Mouse (Mus musculus) megakaryocyte-erythroid progenitor cell, adult 5-6 weeks (primary cell): ENCODE results near the gene Fsd2. TPM values are rescaled to one million over a fixed set of nuclear protein-coding genes. Genes with fewer than 3 reads are reported as not detected.

ENCODE experiments used
- ATAC-seq: replicated peaks from 2 replicates; pipeline ENCODE4 v1.8.0; 2016; ENCODE audit warnings: mild to moderate bottlenecking, inconsistent platforms; ENCODE audit not compliant: severe bottlenecking, poor library complexity, low FRiP score, low TSS enrichment
- total RNA-seq, 2 experiments: library from RNA; stranded (forward) in 1 of 2; stranded (reverse) in 1 of 2; fragments of 200-1000, 215-1000 nt in 1 of 2; fragments of >200 nt in 1 of 2; fragmentation: Nextera tagmentation in 1 of 2; gene quantifications; 2 replicates each; pipeline ENCODE4 v1.2.3; 2014 to 2017

Fsd2 gene
- total RNA-seq (2014; fragmentation: Nextera tagmentation) (not detected in 2 replicates), total RNA-seq (2017) (0.19 TPM in 1 of 2 replicates, not detected in the other)

DNA sequence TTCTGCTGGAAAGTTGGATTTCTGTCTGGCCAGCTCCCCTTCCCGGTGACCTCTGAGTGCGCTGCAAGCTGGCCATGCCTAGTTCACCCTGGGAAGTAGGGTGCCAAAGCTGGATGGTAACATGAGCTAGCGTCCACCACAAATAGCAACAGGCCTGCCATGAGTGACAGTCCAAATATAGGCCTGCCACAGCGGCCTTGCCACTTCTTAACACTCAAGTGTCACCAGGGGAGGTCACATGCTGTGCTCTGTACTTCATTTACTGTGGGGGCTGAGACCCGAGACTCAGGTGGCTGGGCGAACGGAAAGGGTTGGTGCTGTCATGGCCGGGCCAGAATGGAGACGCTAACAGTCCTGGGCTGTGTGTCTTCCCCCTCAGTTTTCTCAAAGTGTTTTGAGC, at the start of gene Fsd2:
Gene Fsd2, minus strand, starts transcription at position 53 of the 400 bp plus-strand sequence.
- no peak for ATAC-seq

DNA sequence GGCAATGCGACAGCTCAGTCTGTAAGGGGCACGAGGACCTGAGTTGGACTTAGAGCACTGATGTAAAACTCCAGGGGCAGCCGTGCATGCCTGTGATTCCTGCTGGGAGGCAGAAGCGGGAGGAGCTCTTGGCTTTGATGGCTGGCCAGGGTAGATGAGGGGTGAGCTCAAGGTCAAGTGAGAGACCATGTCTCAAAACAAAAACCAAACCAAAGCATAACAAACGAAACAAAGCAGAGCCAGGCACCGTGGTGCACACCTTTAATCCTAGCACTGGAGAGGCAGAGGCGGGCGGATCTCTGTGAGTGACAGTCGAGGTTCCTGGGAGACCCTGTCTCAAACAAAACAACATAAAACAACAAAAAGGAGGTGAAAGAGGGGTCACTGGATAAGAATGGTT, 48.3 kb upstream of the Fsd2 start:
- ATAC-seq = no peak

DNA sequence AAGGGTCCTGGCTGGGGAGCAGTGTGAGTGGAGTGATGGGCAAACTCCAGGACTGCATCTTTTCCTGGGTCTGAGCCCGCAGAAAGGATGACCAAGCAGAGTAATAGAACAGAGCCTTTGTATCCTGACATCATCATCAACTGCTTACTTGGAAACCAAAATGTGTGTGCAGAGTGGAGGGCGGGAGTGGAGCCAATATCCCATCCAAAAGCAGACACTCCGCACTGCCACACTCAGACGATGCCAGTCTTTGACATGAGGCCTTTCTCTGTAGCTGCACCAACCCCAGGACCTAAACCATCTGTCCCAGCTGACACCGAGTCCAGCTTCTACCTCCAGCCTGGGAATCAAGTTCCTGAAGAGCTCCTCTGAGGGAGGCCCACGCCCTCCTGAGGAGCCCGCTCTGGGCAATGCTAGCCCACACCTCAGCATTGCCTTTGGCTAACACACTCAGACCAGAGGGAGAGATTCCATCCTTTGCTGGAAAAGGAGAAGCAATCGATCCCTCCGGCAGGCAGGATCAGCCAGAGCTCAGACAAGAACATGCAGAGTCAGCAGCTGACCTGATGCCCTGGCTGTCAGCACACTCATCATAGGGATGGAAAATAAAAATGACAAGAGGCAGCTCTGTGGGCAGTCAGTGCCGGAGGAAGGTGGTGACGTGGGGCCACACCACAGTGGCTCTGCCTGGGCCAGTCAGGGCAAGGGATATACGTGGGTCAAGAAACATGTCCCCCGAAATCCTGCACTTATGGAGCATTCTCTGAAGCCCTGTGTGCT, 46.3 kb upstream of the Fsd2 start:
- no peak for ATAC-seq

DNA sequence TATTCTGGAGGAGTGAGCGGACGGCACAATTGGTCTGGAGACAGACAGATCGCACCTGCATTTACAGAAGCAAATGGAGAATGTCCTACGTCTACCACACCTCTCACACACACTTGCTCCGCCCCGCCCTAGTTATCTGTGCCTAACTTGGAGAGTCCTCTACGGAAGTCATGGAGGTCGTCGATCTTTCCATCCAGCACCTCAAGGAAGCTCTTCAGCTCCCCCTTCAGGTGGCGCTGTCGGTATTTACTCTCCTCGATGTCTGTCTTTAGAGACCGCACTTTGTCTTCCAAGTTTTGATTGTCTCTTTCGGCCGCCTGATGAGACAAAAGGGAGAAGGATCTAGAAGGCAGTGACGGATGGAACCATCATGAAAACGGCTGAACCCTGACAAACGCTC, 43.4 kb upstream of the Fsd2 start:
- peak; percentile 69 for ATAC-seq

DNA sequence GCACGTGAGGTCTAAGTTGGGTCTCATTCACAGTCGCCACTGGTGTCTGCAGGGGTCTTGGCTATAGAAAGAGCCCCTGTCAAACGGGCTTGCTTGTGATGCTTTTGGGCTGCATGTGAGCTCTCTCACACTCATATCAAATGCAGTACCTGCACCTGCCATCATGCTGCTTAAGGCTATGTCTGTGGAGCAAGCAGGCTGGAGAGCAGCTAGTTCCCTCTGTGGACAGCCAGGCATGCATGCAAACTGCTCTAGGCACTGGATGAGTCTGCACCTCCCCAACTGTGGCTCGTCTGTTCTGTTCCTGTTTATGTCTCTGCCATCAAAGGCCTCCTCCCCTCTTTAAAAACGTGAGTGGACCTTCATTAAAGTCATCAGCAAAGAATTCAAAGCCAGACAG, 39.7 kb upstream of the Fsd2 start:
- 0 out of 2 replicates have a peak, but pooled peaks have one; percentile 34 for ATAC-seq

DNA sequence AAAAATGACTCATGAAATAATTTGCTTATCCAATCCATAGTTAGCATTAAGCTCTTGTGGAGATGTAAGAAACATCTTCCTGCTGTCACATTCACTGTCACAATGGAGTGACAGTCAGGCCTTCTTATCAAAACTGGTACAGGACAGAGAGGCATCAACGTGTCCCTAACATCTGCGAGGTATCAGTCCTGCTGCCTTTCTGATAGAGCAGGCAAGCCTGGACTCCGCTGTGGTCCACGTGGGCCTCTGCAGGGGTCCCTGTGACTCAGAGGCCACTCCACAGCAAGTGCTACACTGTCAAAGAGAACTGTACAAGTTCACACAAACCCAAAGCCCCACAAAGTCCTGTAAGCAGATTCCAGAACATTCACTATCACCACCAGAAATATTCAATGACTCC, 38.7 kb upstream of the Fsd2 start:
- peak; percentile 89 for ATAC-seq

DNA sequence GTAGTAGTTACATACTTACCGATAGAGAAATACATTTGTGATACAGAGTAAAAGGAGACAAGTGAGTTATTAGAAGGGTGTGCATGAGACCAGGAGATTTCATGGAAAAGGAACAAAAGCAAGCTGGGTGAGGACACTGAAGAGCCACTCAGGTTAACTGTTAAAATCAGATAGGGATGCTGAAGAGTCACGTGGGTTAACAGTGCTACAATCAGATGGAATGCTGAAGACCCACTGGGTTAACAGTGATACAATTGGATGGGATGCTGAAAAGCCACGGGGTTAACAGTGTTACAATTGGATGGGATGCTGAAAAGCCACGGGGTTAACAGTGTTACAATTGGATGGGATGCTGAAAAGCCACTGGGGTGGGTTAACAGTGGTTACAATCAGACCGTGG, 38.2 kb upstream of the Fsd2 start:
- ATAC-seq = no peak

DNA sequence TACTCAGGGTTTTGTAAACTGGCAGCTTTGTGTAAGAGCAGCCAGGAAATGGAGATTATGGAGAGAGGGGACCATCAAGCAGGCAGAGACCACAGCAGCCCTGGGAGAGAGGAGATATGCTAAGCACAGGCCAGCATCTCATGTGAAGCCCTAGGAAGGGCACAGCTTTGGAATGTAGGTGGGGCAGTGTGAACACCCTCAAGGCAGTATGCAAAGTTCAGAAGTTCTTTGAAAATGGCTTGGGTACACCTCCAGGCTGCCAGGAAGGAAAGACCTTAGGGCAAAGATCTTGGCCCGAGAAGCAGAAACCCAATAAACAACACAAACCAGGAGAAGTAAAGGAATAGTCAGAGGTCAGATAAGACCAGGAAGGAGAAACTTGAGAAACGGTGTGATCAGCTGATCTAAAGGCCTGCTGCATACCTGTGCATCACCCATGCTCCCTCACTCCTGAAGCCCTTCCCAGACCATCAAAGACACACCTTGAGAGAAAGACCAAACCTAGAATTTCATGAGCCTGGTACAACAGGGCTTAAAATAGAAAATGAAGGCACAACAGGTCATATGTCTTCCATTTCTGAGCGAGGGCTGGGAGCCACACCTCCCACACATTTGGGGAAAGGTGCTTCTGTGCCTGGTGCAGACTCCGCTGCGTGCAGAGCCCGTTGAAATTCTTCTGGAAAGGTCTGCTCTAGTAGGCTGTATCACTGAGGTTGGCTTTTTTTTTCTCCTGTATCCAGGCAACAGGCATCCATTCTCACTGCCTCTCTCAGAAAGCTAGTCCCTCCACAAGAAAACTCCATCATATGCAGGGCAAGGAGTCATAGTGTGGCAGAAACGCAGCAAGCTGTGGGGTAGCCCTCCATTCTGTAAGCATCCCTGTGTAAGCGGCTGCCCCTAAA, 32.9 kb upstream of the Fsd2 start:
- no peak for ATAC-seq

DNA sequence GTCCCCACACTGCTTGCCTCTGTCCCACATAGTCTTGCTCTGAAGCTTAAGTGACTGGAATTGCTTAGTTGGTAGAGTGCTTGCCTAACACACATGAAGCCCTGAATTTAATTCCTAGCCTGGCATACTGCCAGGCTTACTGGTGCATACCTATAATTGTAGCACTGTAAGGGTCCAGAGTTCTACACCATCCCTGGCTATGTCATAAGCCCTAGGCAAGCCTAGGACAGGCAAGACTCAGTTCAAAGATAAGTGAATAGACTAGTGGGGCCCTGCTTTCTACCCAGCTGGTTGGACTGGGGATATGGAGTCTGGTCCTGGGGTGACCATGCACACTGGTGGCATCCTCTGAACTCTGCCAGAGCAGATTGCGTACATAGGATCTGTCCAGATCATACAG, 30.9 kb upstream of the Fsd2 start:
- no peak for ATAC-seq

DNA sequence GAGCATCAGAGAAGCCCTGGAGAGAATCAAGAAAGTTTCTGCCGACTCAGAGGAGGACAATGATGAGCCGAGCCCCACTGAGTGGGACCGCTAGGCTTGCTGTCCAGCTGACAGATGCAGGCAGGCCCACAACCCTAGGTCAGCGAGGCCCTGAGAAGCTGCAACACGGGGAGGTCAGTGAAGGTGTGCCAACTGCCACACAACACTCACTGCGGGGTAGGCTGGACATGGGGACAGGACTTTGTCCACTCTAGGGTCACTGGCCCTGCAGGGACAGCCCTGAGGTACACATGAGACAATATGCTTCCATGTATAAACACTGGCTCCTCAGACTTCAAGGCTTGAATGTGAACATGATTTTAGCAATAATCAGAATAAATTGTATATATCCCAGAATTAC, 29.3 kb upstream of the Fsd2 start:
- ATAC-seq = no peak

DNA sequence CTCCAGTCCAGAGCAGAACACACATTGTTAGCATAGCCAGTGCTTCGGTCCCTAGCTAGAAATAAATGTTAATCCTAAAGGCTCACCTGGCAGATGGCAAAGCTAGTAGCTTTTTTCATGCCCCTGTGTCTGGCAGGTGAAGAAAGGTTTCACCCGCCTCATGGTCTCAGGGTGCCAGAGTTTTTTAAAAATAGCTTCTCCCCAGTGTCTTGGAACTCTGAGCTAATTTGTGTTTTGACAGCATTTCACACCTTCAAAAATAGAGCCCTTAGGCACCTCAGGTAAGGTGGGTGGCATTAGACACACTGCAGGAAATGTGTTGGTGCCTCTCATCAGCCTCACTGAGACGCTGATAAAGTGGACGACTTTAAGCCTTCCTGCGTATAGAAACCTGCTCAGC, 28.3 kb upstream of the Fsd2 start:
- no peak for ATAC-seq

DNA sequence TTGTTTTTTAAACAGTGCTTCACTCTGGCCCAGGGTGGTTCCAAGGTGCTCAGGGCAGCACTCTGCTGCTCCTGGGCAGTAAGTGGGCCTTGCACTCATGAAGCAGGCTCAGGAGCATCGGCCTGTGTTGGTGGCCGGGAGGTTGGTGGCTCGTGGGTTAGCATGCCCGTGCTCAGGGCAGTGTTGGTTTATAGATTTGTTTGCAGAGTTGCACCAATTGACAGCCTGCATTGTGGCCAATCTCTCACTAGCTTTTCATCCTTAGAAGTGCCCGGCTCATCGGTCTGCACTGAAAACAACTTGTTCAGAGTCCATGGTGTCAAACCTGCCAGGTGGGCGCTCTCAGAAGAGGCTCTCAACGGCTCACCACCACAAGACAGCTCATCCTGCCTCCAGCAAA, 26.6 kb upstream of the Fsd2 start:
- no peak for ATAC-seq

DNA sequence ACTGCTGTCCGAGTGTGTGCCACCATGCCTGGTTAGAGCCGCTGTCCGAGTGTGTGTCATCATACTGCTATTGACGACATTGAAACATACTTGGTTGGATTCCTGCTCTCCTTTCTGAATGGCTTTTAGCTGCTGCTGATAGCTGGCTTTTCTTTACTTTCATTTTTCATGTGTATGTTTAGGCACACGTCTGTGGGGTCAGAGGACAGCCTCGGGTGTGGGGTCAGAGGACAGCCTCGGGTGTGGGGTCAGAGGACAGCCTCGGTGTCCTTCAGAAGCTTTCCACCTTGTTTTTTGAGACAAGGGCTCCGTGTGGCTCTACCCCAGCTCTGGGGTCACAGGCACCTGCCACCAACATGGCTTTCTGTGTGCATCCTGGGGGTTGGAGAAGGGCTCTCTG, 25.9 kb upstream of the Fsd2 start:
- no peak for ATAC-seq

DNA sequence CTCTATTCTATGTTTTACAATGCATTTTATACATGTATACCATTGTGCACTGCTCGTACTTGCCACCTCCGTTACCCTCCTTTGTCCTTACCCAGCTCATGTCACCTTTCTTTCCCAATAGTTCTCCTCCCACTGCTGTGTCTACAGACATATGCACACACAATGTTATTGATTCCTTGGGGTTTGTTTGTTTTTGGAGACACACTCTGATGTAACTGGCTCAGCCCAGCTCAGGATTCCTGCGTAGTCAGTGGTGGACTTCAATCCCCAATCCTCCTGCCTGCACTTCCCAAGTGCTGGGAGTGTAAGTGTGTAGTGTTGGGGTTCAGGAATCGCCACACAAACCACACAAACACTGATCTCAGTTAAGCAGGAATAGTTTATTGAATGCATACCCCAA, 20.5 kb upstream of the Fsd2 start:
- ATAC-seq = no peak

DNA sequence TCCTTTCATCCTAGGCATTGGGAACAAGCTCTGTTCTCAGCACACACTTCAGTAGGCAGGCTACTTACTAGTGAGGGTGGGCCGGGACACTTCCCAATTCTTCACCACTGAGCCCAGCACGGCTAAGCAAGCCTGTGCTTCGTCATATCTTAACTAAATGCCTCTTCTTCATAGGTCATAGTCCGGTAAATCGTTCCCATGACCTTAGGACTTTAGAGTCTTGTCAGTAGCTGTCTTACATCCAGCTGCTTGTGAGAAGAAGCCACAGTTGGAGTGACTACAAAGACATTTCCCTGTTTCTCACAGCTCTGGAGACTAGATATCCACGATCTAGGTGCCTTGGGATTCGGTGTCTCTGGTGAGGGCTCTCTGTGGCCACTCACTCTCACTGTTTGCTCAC, 18.6 kb upstream of the Fsd2 start:
- no peak for ATAC-seq

DNA sequence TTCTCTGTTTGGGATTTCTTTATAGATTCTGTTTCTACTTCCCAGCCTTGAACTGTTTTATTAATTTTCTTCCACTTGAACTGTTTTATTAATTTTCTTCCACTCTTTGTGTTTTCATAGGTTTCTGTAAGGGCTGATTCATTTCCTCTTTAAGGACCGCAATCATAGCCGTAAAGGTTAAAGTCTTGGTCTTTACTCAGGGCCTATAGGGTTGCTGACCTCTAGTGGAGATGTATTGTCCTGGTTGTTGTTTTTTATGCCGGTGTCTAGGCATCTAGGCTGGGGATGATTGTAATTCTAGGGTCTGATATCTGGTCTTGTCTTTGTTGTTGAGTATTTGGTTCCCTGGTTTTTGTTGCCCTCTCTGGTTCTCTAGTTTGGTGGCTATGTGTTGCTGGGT, 16.8 kb upstream of the Fsd2 start:
- ATAC-seq = no peak

DNA sequence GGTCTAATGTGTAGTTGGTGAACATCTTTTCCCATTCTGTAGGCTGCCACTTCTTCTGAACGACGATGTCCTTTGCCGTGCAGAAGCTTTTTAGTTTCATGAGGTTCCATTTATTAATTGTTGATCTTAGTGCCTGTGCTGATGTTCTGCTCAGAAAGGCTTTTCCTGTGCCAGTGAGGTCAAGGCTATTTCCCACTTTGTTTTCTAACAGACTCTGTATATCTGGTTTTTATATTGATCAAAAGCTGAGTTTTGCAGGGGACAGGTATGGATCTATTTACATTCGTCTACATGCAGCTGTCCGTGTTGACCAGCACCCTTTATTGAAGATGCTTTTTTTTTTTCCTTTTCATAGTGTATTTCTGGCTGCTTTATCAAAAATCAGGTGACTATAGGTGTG, 12.6 kb upstream of the Fsd2 start:
- no peak for ATAC-seq

DNA sequence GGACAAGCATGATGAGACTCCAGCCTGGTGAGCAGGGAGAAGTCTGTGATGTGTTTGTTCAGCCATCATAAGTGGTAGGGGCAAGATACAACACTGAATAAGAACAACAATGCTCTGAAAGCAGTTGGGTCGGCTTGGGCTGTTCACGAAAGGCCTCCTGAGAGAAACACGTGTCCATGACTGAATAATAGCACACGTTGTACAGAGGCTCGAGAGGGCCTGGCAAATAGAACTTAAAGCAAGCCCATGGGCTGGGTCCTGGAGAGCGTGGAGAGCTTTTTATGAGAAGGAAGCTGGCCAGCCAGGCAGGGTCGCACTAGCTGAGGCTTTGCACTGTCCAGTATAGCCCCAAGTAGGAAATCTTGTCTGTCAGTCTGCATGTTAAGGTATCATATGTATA, 11.7 kb upstream of the Fsd2 start:
- ATAC-seq = no peak

DNA sequence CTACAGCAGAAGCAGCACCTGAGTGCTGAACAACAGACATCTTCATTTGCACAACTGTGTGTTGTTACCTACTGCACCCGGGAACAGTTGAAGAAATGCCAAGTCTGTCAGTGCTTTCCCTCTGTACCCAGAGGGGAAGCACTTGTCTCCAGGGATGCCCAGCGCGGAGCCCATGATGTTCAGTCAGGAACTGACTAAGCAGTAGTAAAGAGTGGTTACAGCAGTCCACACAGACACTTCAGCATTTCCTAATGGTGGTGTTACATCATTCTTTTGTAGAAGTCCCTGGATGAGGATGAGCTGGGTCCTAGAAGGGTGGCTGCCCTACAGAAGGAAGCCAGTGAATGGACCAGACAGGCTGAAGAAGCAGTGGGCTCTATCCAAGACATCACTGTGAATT, 11.1 kb upstream of the Fsd2 start:
- no peak for ATAC-seq

DNA sequence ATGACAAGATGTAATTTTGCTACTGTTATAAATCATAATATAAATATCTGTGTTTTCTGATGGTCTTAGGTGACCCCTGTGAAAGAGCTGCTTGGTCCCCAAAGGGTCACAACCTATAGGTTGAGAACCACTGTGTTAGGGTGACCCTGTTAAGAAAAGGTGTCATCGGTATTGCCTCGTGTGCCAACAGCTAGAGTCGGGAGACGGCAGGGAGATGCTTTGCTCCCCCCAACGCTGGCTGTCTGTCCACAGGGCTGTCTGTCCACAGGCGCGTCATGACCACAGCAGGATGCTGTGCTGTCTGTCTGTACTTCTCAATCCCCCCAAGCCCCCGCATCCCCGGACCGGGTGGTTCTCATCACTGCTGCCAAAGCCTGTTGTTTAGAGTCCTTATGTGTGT, 8.9 kb upstream of the Fsd2 start:
- no peak for ATAC-seq

DNA sequence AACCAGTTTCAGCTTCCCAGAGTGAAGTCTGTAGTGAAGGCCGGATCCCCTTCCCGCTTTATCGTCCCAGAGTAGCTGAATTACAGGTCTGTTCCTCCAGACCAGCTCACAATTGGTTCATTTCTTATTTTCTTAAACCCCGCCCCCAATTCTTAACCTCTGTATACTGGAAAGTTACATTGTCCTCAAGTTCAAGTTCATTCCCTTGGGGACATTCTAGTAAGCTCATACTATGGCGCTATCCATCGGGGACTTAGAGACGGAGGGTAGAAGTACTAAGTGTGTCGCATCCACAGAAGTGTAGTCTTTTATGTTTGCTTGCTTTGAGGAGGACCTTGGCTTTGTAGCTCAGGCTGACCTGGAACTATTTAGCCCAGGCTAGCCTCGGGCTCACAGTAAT, 7.1 kb upstream of the Fsd2 start:
- no peak for ATAC-seq
